Mouse (Mus musculus) embryonic fibroblast, embryonic 13.5 days (primary cell): Measurements from ENCODE around the gene Stx5a.

ENCODE experiments used
- CTCF ChIP-seq: IDR thresholded peaks from 2 replicates; pipeline ENCODE4 v1.5.1; 2011; ENCODE audit warnings: mild to moderate bottlenecking, control low read depth, low read length, moderate library complexity, borderline replicate concordance; ENCODE audit not compliant: insufficient read depth
- POLR2A ChIP-seq: IDR thresholded peaks from 2 replicates; pipeline ENCODE4 v1.6.1; 2011; ENCODE audit warnings: low read depth, mild to moderate bottlenecking, control low read depth, low read length, moderate library complexity

DNA sequence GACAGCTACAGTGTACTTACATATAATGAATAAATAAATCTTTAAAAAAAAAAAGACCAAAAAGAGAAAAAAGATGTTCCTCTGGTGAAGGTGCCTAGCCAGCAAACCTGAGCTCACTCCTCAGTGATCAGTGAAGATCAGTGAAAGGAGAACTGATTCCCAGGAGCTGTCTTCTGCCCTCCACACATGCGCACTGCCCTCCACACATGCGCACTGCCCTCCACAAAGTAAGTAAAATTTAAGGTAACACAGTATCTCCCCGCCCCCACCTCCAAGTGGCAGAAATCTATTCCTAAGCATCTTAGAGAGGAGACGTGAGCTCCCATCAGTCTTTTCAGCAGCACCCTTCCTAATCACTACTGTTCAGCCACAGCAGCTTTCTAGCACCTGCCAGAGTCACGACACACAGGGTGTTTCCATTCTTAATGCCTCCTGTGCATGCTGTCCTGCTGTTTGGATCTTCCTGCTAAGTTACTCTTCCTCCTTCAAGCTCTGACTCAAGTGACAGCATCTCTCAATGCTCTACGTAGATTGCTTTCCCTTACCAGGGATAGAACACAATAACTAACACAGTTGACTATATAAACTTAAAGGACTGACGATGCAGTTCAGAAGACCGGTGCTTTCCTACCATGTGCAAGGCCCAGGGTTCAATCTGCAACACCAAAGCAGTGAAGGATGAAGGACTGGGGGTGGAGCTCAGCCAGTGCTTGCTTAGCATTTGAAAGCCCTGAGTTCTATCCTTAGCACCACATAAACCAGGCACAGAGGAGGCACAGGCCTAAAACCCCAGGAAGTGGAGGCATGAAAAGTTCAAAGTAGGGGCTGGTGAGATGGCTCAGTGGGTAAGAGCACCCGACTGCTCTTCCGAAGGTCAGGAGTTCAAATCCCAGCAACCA lies 25.1 kb upstream of the Stx5a start:
- TF ChIP-seq POLR2A (no peak), CTCF (no peak)
